Mouse (Mus musculus) lung, postnatal 0 days (tissue): ENCODE measurements around the gene Wbp2.

Experiments
- CTCF ChIP-seq: IDR thresholded peaks from 2 replicates; pipeline ENCODE4 v1.5.1; 2016; ENCODE audit warnings: antibody characterized with exemption, mild to moderate bottlenecking
- EP300 ChIP-seq: IDR thresholded peaks from 2 replicates; pipeline ENCODE4 v1.6.1; 2016; ENCODE audit warnings: antibody characterized with exemption, mild to moderate bottlenecking, control low read depth

DNA sequence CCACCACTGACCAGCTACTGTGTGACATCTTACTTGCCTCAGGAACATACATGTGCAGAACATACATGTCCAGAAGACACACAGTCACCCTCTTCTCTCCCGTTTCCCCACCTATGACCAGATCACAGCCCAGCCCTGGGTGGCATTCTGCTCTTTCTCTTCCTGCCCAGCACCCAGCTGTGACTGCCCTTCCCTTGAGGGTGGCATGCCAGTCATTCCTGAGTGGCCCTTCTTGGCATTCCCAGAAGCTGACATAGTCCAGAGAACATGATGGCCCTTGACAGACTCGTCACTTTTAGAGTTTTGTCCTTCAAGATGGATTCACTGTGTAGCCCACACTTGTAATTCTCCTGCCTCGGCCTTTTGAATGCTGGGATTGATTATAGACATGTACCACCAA, 14.2 kb downstream of the Wbp2 start:
- TF ChIP-seq CTCF (no peak), EP300 (peak; percentile 92)
